Mouse (Mus musculus) CD4-positive naive resting alpha-beta T cell, adult 76 days (primary cell): Measurements from ENCODE around the gene Ubtf. TPM values are rescaled to one million over a fixed set of nuclear protein-coding genes. Genes with fewer than 3 reads are reported as not detected.

Source experiments
- total RNA-seq: library from RNA; stranded (reverse); gene quantifications from one replicate; pipeline ENCODE4 v1.2.4, GENCODE M21; 2023

Ubtf gene
- total RNA-seq, result 114 TPM

GRCm38 (mm10) chr11:102319410-102319792 is at the start of gene Ubtf:
Gene Ubtf (minus strand): TSS chr11:102319742.

GRCm38 (mm10) chr11:102366103-102366502 is 46.6 kb upstream of the Ubtf start, which contains the start of gene Slc4a1:
Gene Slc4a1 (minus strand): TSS chr11:102366203.

GRCm38 (mm10) chr11:102296491-102297472 is 22.8 kb downstream of the Ubtf start, which contains the start of gene Atxn7l3:
Gene Atxn7l3 (minus strand): TSS chr11:102296631.

GRCm38 (mm10) chr11:102284501-102285094 is 34.9 kb downstream of the Ubtf start, which contains the start of gene Tmub2:
Gene Tmub2 (plus strand): TSS chr11:102284931.

GRCm38 (mm10) chr11:102268520-102269244 is 50.9 kb downstream of the Ubtf start, which contains the start of gene Asb16:
Gene Asb16 (plus strand): TSS chr11:102268743.

Other genes with a start within 250 kb of the Ubtf start
- 2.3 TPM for gene Mpp2, start 231.2 kb downstream of the Ubtf start, total RNA-seq
- not detected for gene Ppy, start 218.4 kb downstream of the Ubtf start, total RNA-seq
- gene Pyy, start 211.9 kb downstream of the Ubtf start, total RNA-seq, result not detected
- not detected for gene Nags, start 174.2 kb downstream of the Ubtf start, total RNA-seq
- gene Tmem101, start 163.3 kb downstream of the Ubtf start, total RNA-seq, result 4.0 TPM
- 51.5 TPM for gene Lsm12, start 134.4 kb downstream of the Ubtf start, total RNA-seq
- gene G6pc3, start 130.1 kb downstream of the Ubtf start, total RNA-seq, result 31.9 TPM
- gene Hdac5, start 89.6 kb downstream of the Ubtf start, total RNA-seq, result 155 TPM
- gene BC030867, start 70.9 kb downstream of the Ubtf start, total RNA-seq, result not detected
- not detected for gene Asb16, start 51.0 kb downstream of the Ubtf start, total RNA-seq
- 42.0 TPM for gene Tmub2, start 34.8 kb downstream of the Ubtf start, total RNA-seq
- gene Atxn7l3, start 23.1 kb downstream of the Ubtf start, total RNA-seq, result 74.1 TPM
- gene Slc4a1, start 46.5 kb upstream of the Ubtf start, total RNA-seq, result 12.5 TPM
- 4.6 TPM for gene Rundc3a, start 73.7 kb upstream of the Ubtf start, total RNA-seq
- gene Slc25a39, start 88.2 kb upstream of the Ubtf start, total RNA-seq, result 32.5 TPM
- gene Grn, start 110.6 kb upstream of the Ubtf start, total RNA-seq, result 19.6 TPM
- not detected for gene Fam171a2, start 127.9 kb upstream of the Ubtf start, total RNA-seq
- gene Itga2b, start 150.4 kb upstream of the Ubtf start, total RNA-seq, result 23.1 TPM
- gene Gpatch8, start 236.7 kb upstream of the Ubtf start, total RNA-seq, result 57.9 TPM